Mouse (Mus musculus): Measurements from ENCODE around the gene Acsm5.

DNA sequence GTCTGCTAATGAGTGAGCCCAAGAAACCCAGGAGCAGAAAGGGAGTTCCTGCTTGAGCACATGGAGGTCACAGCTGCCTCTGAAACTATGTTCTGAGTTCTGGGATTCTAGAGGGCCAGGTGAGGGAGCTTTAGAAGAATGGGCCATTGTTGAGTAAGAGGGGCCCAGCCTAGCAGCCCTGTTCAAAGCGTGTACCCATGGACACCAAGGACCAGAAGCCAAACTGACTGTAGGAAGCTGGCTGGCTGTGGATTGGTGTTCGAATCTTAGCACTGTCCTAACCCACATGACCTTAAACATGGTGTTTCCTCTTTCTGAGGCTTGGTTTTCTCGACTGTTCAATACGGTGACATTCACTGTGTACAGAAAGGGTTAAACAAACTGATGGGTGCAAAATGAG is 4.1 kb downstream of the Acsm5 start, which contains the start of gene Pdilt:
- TF ChIP-seq CTCF (IDR thresholded peaks at IDR 0.05; ENCODE audit: low read depth) (no peak), EP300 (optimal IDR thresholded peaks at IDR 0.05) (no peak)

All from stomach, postnatal 0 days (tissue).